Mouse (Mus musculus) gastrocnemius, postnatal 10 days (tissue): ENCODE results near the gene Asl. TPM values are rescaled to one million over a fixed set of nuclear protein-coding genes. Genes with fewer than 3 reads are reported as not detected.

Source experiments
- DNase-seq: peaks from one replicate; pipeline ENCODE4 v3.0.0; 2021; ENCODE audit warnings: mixed read lengths
- long read RNA-seq, 2 experiments: library from polyadenylated mRNA; stranded (forward); transcript quantifications; one replicate each; pipeline ENCODE4 v2.0.0; 2021
- total RNA-seq, 2 experiments: library from RNA; stranded (reverse); gene quantifications; 2 replicates each; pipeline ENCODE4 v1.2.3; 2021

Gene Asl
- total RNA-seq = 10 to 100 TPM; 10.2 to 10.3 TPM
- long read RNA-seq, experiment 1, transcript Asl-205 (17 exons, 1,824 nt) = major isoform, 5 of 9 reads
- long read RNA-seq, experiment 1, partial matches to known transcripts = 0 of 9 reads
- long read RNA-seq, experiment 1, other reads (novel, unspliced or antisense) = 1 of 9 reads
- long read RNA-seq, experiment 2, transcript Asl-205 (17 exons, 1,824 nt) = major isoform, 9 of 12 reads
- long read RNA-seq, experiment 2, partial matches to known transcripts = 0 of 12 reads
- long read RNA-seq, experiment 2, other reads (novel, unspliced or antisense) = 2 of 12 reads

GRCm38 (mm10) chr5:130029142-130029897 lies at the start of gene Asl, which contains the start of gene Crcp:
Gene Asl, minus strand, starts transcription at chr5:130029247.
Gene Crcp, plus strand, starts transcription at chr5:130029290.
- peak; percentile 82 for DNase-seq

- DNase-seq = no peak
These were observed 49.7 kb upstream of the Asl start for GRCm38 (mm10) chr5:130078834-130079156.

DNA sequence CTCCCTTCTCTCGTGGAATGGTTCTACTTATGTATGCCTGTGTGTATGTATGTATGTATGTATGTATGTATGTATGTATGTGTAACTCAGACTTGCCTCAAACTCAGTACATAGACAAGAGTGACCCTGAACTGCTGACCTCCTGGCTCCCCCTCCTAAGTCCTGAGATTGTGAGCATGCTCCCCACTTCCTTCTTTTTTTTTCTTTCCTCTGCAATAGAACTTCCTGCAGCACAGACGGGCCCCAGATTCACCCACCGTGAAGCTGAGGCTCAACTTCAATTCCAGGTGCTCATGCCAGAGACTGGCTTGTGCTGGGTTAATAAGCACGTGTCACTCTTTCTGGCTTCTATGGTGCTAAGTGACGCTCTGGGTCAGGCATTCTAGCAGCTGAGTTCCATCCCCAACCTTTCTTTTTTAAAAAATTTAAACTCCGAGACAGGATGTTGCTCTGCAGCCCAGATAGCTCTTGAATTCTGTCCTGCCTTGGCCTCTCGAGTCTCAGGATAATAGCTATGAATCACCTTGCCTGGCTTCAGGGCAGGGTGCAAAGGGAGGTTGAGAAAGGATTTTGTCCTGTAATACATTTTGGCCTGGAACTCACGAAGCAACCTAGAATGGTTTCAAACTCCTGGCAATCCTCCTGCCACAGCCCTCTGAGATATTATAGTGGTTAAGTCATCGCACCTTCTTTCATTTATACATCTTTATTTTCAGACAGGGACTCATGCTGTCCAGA lies 49.2 kb upstream of the Asl start:
- no peak for DNase-seq

GRCm38 (mm10) chr5:130076396-130076795 lies 47.3 kb upstream of the Asl start:
- no peak for DNase-seq

DNA sequence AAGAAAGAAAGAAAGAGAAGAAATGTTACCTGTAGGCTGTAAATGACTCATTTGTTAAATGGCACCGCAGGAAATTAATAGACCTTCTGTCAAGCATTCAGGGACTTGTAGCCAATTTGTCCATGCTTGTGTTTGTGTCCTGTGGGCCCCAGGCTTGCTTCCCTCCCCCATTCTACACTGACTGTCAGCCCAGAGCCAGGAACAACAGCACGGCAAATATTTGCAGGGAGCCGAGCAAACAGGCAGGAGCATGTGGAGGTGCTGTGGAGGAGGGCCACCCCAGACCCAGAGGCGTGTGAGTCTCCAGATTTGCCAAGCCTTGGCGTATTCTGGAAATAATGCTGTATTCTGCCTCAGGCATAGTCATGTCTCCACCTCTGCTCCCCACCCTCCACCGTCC lies 45.4 kb upstream of the Asl start:
- no peak for DNase-seq

- no peak for DNase-seq
These were observed 44.0 kb upstream of the Asl start, which contains the start of gene Tpst1 for GRCm38 (mm10) chr5:130073026-130073425. Gene Tpst1, plus strand, starts transcription at chr5:130073326.

- no peak for DNase-seq
These were observed 38.8 kb upstream of the Asl start for GRCm38 (mm10) chr5:130067841-130068264.

DNA sequence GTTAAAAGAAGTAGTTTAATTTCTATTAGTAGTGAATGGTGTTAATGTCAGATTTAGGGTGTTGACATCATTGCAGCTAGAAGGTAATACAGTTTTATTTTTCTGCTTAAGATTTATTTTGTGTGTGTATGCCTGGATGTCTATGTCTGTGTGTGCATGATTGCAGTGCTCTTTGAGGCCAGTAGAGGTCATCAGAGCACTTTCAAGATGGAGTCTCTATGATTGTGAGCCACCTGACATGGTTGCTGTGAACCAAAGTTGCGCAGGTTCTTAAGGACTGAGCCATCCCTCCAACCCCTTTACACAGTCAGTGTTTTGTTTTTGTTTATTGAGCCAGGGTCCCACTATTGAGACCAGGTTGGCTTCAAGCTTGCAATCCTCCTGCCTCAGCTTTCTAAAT lies 36.5 kb upstream of the Asl start:
- DNase-seq = no peak

DNA sequence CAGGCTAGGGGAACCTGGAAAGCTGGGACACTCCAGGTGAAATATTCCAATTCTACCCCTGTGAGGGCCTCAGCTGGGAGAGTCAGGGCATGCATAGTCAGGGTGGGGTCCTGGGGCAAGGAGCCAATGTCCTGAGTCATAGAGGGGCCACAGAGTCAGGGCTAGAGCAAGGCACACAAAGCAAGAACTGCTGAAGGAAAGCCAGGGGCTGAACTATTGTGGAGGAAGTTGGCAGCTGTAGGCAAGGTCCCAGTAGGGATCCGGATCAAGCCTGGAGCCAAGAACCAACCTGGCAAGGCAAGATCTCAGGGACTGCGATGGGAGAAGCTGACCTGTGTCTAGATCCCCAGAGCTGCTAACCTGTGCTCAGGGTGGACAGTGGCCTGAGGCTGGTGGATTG lies 34.7 kb upstream of the Asl start:
- DNase-seq = no peak

- no peak for DNase-seq
These were observed 33.0 kb upstream of the Asl start for GRCm38 (mm10) chr5:130062096-130062495.

- DNase-seq = no peak
These were observed 31.2 kb upstream of the Asl start for GRCm38 (mm10) chr5:130060329-130060665.

- no peak for DNase-seq
These were observed 30.6 kb upstream of the Asl start for GRCm38 (mm10) chr5:130059413-130060328.

DNA sequence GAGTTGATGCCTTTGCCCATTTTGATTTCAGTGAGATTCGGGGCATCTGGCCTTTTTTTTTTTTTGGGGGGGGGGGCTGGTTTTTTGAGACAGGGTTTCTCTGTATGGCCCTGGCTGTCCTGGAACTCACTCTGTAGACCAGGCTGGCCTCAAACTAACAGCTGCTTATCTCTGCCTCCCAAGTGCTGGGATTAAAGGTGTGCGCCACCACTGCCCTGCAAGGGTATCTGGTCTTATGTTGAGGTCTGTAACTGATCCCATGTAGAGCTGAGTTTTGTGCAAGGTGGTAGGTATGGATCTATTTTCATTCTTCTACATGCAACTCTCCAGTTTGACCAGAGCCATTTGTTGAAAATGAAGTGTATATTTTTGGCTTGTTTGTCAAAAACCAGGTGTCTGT lies 27.3 kb upstream of the Asl start:
- DNase-seq = no peak

- no peak for DNase-seq
These were observed 26.6 kb upstream of the Asl start for GRCm38 (mm10) chr5:130055688-130056087.

DNA sequence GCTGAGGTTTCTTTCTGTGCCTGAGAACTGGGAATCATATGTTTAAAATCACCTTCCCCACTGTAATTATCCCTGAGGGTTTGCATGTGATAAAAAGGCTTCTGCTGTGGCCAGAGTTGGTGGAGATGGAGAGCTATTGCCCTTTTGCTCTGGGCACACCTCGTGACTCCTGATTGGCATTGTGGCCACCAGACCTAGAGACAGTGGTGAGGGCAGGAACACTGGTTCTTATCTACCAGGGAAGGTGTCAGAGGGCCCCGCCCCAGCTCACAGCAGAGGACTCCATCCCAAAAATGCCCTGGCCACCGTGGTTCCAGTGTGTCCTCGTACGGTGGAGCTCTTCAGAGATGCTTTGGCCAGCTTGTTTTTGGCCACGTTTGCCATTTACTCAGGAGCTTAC lies 23.9 kb upstream of the Asl start:
- no peak for DNase-seq

GRCm38 (mm10) chr5:130052510-130052909 lies 23.5 kb upstream of the Asl start:
- no peak for DNase-seq

- no peak for DNase-seq
These were observed 22.2 kb upstream of the Asl start for GRCm38 (mm10) chr5:130051073-130051860.

DNA sequence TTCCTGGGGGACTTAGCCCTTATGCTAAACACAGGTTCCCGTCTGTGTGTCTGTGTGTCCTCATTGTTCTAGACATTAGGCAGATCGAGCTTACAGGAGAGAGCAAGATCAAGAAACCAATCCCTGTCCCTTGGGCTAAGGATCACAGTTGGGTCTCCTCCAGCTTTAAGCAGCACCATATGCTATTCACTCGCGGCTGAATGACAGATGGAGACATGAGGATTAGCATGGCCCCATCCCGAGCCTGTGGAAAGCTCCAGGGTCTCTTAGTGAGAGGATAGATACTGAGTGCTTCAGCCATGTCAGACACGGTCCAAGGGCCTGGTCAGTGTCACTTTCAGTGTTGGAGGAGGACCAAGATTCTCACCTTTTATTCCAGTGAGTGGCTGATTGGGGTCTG lies 21.4 kb upstream of the Asl start:
- no peak for DNase-seq

DNA sequence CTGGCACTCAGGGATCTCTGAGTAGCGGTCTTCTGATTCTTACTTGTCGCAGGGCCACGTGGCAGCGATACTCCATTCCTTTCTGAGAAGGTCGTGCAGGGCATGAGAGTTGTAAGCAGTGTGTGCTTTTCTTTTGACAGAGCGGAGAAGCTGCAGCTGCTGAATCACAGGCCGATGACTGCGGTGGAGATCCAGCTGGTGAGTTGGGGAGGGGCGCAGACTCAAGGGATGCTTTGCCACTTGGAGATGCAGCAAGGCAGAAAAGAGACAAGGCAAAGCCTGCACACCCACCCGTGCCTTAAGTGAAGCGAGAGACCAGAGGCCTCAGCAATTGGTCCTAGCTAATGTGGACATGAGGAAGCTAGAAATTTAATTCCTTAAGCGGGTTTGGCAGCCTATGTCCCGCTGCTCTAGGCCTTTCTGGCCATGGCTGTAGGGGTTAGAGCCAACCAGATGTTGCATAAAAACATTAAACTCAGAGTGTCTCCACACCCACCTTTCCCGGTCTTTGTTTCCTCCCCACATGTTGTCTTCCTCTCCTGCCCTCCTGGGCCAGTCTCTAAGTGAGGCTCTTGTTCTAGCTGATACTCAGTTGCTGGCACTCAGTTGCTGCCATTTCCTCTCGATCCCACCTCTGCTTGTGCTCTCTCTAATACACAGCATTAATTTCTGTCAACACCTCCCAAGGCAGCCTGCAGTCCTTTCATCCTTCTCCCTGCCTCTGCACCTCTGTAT lies 19.9 kb upstream of the Asl start:
- peak; percentile 38 for DNase-seq

DNA sequence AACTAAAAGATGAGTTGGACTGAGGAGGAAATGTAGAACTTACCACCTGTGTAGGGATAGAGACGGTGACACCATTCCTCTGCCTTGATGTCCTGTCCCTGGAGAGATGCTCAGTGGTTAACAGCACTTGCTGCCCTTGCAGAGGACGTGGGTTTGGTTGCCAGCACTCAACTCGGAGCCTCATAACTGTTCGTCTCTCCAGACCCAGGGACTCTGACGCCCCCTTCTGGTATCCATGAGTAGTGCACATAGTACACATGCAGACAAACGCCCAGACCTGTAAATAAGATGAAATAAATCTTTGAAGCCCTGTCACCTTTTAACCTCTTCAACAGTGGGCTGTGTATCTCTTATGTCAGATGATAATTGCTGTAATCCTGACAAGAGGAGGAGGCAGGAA lies 18.0 kb upstream of the Asl start:
- no peak for DNase-seq

- DNase-seq = no peak
These were observed 17.5 kb upstream of the Asl start for GRCm38 (mm10) chr5:130046589-130046988.
